Mouse (Mus musculus): ENCODE results near the gene Stx7.

Stx7 gene

DNA sequence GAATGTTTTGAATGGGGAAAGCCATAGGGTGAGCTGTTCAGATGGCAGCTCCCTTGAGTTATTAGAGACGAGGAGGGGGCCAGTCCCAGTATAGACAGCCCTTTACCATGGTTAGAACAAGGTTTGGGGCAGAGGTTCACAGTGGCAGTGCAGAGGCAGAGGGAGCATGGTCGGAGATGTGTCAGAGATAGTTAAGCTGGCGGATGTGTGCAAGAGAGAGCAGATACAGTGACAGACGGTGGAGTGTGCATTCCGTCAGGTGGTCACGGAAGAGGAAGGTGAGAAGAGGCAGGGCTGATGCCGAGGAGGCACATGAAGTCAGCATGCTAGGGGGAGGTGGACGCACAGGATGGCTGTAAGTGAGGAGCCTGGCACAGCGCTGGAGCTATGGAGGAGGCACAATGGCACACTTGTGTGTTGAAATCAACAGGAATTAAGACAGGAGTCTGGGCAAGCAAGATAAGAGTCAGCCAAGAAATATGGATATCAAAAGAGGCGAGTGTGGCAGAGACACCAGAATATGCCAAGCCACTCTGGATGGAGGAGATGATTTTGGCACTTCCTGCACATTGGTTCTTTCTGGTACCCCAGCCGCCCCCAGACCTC, 19.0 kb downstream of the Stx7 start:
- DNase-seq (ENCODE audit: low spot score in 2 of 2): peak; percentile 21 to 64

DNA sequence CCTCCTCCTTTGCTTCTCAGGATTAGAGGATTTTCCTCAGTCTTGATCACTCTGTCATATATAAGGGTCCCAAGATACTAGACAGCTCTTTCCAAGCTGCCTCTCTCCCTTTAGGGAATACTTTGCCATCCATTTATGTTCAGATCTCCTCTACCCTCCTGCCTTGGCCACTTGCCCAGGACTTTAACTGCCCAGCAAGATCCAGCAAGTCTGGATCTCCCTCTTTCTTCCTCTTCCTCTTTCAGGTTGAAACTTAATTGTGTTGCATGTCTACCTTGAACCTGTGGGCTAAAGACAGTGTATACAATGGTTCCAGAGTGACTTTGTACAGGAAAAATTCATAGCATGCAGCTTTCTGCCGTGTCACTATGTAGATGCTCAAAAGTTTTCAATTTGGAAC, 19.8 kb downstream of the Stx7 start:
- no peak for DNase-seq (ENCODE audit: low spot score in 2 of 2)

DNA sequence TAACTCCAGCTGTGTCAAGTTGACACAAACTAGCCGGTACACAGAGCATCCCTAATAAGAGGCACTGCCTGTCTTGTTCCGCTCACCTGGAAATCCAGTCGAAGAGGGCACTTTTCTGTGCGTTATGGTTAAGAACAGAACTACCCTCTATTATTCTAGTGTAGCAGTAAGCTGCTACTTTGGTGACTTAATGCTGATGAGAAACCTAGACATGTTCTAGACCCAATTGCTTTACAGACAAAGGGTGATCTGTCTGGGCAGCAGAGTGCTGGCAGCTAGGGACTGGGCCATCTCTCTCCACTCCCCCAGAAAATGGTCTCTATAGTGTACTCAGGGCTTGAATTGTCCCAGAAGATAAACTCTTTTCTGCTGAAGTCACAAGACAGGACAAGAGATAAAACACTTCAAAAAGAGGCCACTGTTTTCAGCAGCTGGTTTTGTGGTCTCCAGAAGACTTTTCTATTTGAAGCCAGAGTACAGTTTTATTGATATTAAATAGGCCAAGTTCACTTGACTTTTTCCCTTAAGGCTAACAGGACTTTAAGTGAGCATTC, 22.9 kb downstream of the Stx7 start:
- no peak for DNase-seq (ENCODE audit: low spot score in 2 of 2)

DNA sequence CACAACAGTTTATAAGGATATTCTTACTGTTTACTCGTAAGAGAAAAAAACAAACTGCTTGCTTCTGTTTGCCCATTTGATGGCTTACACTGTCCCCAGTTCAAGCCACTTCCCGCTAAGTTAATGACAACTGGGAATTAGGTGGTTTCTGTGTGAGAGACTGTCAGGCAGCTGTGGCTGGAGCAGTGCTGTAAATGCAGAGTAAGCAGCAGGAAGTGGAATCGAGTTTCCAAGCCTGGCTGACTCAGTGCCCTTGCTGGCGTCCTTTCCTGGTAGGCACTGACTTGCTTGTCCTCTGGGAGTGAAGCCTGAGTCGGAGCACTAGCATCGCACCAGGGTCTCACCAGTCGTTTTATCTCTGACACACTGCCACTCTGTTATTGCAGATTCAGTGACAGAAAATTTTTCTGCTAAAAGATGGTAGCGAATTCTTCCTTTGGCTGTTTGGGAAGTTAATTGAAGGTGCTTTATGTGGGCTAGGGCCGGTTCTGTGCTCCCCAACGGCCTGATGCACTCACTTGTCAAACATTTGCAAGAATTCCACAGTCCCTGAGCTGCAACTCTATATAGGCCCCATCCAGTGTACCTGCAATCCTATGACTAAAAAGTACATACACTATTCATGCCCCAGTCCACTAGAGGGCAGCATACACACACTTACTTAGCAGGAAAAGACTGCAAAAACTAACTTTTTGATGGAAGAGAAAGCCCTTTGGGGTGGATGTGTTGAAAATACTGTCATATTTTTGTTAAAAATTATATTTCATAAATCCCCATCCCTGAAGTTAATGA, 24.3 kb downstream of the Stx7 start:
- DNase-seq (ENCODE audit: low spot score in 2 of 2): peak; percentile 48 to 76

DNA sequence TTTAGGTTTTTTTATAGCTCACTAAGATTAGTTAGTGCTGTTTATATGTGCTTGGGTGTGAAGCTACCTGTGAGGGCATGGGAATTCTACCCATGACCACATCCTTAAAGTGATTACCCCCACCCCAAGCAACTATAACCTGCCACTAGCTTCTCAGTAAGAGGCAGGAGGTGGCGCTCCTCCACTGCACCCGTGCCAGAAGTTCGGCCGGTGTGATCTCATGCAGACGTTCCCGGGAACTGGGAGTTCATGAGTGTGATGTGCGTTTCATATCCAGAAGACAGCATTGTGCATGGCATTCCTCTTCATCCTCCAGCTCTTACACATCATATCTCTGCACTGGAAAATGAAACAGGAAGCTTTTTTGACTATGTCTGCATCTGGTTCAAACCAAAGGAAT, 41.3 kb downstream of the Stx7 start:
- no peak for DNase-seq (ENCODE audit: low spot score in 2 of 2)

GRCm38 (mm10) chr10:24191977-24192376, 42.9 kb downstream of the Stx7 start:
- no peak for DNase-seq (ENCODE audit: low spot score in 2 of 2)

GRCm38 (mm10) chr10:24199303-24199702, 50.2 kb downstream of the Stx7 start:
- DNase-seq (ENCODE audit: low spot score in 2 of 2): no peak

DNA sequence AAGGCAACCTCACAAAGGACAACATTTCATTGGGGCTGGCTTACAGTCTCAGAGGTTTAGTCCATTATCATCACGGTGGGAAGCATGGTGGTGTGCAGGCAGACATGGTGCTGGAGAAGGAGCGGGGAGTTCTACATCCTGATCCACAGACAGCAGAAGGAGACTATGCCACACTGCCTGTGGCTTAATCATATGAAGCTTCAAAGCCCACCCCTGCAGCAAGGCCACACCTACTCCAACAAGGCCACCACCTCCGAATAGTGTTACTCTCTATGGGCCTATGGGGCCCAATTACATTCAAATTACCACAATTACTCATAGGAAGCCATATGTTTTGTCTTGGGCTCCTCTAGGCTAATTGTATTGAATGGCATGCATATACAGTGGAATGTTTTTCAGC, 51.0 kb downstream of the Stx7 start:
- DNase-seq (ENCODE audit: low spot score in 2 of 2): no peak

DNA sequence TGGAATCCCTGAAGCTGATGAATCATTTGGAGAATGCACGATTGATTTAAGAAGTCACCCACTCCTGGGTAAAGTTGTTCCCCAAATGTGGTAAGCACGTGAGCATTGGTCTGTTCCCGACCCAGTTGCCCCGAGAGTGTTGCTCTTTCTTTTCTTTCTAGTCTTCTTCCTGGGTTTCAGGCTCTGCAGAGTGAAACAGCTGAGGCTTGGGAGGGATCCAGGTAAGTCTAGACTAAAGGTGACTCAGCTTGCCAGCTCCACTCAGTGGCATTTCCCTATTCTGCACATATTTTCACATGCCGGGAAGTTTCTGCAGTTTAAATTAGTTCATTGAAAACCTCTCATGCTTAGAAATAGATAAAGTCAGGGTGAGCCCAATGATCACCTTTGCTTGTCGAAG, 61.0 kb downstream of the Stx7 start:
- no peak for DNase-seq (ENCODE audit: low spot score in 2 of 2)

GRCm38 (mm10) chr10:24213297-24213696, 64.2 kb downstream of the Stx7 start:
- DNase-seq (ENCODE audit: low spot score in 2 of 2): no peak

- DNase-seq (ENCODE audit: low spot score in 2 of 2): no peak
Observed at GRCm38 (mm10) chr10:24217558-24218268, 68.6 kb downstream of the Stx7 start.

DNA sequence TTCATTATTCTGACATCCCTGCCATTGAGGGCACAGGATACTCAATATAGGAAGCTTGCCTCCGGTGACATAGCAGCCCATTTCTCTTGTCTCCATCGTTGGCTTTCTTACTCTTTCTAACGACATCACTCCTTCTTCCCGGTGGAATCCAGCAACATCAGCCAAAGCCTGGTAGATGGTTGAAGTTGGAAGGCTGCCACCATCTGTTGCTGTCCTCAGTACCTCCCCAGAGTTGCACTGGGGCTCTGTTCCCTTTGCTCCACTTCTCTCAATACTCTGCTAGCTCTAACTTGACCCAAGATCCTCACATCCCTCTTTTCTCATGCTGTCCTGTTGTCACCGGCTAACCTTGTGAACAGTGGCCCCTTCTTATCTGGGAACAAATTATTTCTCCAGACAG, 71.8 kb downstream of the Stx7 start:
- no peak for DNase-seq (ENCODE audit: low spot score in 2 of 2)

- no peak for DNase-seq (ENCODE audit: low spot score in 2 of 2)
Observed at GRCm38 (mm10) chr10:24222911-24223310, 73.8 kb downstream of the Stx7 start.

DNA sequence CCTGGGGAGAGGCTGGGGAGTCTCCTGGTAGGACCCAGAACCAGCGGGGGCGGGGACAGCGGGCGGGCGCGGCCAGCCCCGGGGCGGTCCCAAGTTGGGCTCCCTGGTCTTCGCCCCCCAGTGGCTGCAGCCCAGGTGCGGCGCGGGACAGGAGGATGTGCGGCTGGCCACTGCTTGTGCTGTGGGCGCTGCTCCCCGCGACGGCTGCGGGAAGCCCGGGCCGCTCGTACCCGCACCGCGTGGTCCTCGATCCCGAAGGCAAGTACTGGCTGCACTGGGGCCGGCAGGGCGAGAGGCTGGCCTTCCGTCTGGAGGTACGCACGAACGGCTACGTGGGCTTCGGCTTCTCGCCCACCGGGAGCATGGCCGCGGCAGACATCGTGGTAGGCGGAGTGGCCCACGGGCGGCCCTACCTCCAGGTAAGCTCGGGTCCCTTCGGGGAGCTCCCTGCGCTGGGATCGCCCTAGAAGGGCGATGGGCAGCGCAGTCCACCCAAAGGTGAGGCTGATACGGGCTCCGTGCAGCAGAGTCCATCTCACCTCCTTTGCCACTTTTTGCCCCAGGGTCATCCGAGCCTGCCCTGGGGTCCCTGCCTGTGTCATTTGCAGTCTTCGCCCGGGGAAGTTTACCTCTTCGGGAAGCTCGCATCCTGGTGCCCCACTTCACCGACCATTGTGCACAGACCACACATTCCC, 74.5 kb downstream of the Stx7 start, which contains the start of gene Moxd1:
Gene Moxd1 (plus strand): TSS at position 69 of the 695 bp plus-strand sequence.
- DNase-seq (ENCODE audit: low spot score in 2 of 2): peak in 1 of 2 experiments; percentile 64

DNA sequence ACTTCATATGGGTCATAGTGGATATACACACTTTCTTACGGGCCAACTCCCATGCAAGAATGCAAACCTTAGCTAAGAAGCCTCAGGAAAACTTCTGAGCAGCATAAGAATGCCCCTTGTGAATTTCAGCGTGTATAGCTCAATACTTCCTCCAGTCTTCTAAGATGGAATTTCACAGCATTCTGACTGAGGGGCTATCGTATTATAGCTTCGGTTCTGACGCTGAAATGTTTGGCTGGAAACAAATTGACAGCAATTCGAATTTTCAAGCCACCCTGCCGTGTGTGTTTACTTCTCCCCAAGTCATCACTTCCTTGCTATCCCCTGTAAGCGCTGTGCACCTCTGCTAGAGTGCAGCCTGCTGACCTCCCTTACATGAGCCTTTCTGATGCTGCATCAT, 75.5 kb downstream of the Stx7 start:
- no peak for DNase-seq (ENCODE audit: low spot score in 2 of 2)

DNA sequence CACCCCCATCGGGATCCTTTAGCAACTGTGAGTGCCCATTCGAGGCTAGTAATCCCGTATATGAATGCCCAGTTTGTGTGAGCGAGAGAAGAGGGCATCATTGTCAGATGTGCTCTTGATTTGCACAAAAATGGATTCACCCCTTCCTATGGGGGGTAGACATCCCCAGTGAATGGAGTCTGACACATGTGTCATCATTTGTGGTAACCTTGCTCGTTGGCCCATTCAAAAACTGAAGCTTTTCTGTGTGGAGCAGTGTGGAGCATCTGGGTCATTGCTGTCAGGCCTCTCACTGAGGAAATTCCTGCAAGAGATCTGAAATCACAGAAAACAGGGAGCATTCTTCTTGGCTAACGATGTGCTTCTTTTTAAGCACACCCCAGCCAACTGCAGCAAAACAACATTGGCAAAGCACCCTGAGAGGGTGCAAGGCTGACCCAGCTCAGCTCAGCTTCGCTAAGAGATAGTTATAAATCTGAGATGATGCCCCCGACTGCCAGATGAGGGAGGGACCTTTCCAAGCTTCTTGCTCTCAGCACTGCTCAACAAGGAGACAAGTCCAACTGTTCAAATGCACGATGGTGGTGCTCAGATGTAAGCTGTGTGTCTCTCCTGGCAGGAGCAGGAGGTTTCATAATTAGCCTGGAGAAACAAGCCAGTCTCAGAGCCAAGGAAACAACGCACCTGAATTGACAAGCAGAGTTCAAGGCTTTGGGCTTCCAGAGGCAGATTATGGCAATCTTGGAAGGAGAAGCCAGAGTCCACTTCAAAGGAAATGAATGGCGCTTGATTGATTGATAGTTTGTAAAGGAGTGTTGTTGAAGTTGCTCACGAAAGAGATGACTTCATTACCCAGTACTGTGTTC, 79.4 kb downstream of the Stx7 start:
- no peak for DNase-seq (ENCODE audit: low spot score in 2 of 2)

- no peak for DNase-seq (ENCODE audit: low spot score in 2 of 2)
Observed at GRCm38 (mm10) chr10:24232281-24232680, 83.2 kb downstream of the Stx7 start.

DNA sequence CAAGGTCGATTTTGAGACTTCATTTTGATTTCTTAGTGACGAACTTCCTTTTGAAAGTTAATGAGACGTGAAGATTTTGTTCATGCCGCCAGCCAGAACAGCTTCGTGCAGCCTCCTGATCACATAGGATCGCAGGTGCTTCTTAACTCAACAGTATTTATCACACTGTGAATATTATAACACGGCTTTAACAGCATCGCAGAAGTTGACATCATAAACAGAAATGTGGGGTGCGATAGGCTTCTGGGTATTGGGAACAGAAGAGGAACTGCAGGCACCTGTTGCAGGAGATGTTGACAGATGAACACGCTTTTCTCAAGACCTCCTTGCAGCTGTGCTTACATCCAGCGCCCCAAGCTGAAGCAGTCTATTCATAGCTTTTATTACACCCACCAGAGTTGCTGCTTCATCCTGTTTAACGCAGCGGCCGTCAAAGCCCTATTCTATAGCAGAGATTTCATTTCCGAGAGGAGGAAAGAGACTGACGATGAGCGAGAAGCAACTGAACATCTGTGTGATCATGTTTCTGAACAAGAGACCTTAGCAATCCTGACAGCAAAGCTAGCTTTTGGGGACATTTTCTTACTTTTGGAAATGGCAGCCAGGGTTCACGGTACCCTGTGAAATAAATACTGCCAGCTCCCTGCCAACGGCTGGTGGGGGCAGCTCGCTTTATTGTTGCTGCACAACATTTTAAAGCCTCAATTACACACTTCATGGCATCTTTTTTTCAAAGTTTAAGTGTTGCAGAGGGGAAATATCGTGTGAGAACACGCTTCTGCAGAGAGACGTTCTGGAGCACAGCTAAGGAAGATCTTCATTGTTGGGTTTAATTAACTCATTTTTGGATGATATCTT, 86.6 kb downstream of the Stx7 start:
- DNase-seq (ENCODE audit: low spot score in 2 of 2): no peak
